Mouse (Mus musculus) thymus, adult 2 months (tissue): Measurements from ENCODE around the gene Mb. TPM values are rescaled to one million over a fixed set of nuclear protein-coding genes. Genes with fewer than 3 reads are reported as not detected.

Experiments
- DNase-seq: peaks from one replicate; pipeline ENCODE4 v3.0.0; 2021
- H3K27ac ChIP-seq: fragments of 200-500 bp; 2 replicates; pipeline ENCODE4 v1.5.1; 2012; ENCODE audit warnings: low read length, control low read depth; ENCODE audit not compliant: control insufficient read depth, insufficient read depth
- H3K27me3 ChIP-seq: fragments of 200-500 bp; 2 replicates; pipeline ENCODE4 v1.6.1; 2012; ENCODE audit warnings: mild to moderate bottlenecking, low read length, moderate library complexity, mixed read lengths; ENCODE audit not compliant: control insufficient read depth, insufficient read depth
- H3K36me3 ChIP-seq: fragments of 200-500 bp; 2 replicates; pipeline ENCODE4 v1.6.1; 2012; ENCODE audit warnings: mild to moderate bottlenecking, low read length, moderate library complexity; ENCODE audit not compliant: control insufficient read depth, insufficient read depth
- H3K4me1 ChIP-seq: fragments of 200-500 bp; replicated peaks from 2 replicates; pipeline ENCODE4 v1.6.1; 2012; ENCODE audit warnings: low read length; ENCODE audit not compliant: control insufficient read depth, insufficient read depth
- H3K4me3 ChIP-seq: fragments of 200-500 bp; 2 replicates; pipeline ENCODE4 v1.5.1; 2012; ENCODE audit warnings: mild to moderate bottlenecking, low read length, control low read depth, moderate library complexity; ENCODE audit not compliant: control insufficient read depth, insufficient read depth
- CTCF ChIP-seq: fragments of 200-500 bp; IDR thresholded peaks from 2 replicates; pipeline ENCODE4 v1.5.1; 2012; ENCODE audit warnings: mild to moderate bottlenecking, control low read depth, low read length, moderate library complexity, borderline replicate concordance; ENCODE audit not compliant: control insufficient read depth, poor library complexity, insufficient read depth; ENCODE audit errors: extremely low read depth
- POLR2A ChIP-seq: fragments of 200-500 bp; IDR thresholded peaks from 2 replicates; pipeline ENCODE4 v1.6.1; 2012; ENCODE audit warnings: mild to moderate bottlenecking, low read length, control low read depth, moderate library complexity; ENCODE audit not compliant: control insufficient read depth, poor library complexity, insufficient read depth; ENCODE audit errors: extremely low read depth
- WGBS: fragments of 180-500 bp; shearing (Covaris S2); methylation state at CpG from one replicate; pipeline ENCODE4 v1.1.7; 2018; 5-methylcytosine and 5-hydroxymethylcytosine counted together
- polyA plus RNA-seq: library from polyadenylated mRNA; depleted of rRNA; stranded (reverse); fragments of >200 nt; gene quantifications from 2 replicates; pipeline ENCODE4 v1.2.3, GENCODE M21; 2012

Gene Mb
- polyA plus RNA-seq, 1 experiment = 591 TPM

DNA sequence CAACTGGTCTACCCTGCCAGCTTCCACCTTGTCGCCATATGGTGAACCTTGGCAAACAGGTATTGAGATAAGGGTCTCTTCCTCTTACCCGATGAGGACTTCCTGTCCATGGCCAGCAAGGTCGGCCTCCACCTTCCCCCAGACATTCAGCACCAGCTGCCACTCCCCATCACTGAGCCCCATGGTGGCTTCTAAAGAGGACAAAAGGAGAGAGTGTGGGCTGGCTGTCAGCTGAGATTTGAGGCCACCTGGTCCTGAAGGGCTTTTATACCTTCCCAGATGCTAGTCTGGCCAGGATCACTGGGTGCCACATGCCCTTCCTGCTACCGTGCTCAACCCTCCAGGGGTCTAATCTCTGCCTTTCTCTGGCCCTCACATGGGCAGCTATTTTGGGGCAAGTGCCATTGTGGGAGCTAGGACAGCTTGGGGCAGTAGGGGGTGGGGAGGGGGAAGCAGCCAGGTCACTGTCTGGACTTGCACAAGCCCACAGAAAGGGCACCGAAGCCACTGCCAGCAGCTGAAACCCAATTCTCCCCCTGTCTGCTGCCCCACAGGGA is 28.0 kb downstream of the Mb start:
- Histone ChIP-seq H3K27ac (no peak overlapping the region), H3K36me3 (no peaks in the 10 kb centered on the region), H3K4me1 (no peaks in the 10 kb centered on the region), H3K4me3 (no peak overlapping the region), H3K27me3 (no peaks in the 10 kb centered on the region)
- DNase-seq = no peak
- 50% methylated on average over 5 of the region's 5 CpGs for WGBS
- TF ChIP-seq CTCF = no peak
- no peak for TF ChIP-seq POLR2A

- H3K27ac ChIP-seq = no peak overlapping the region
- no peaks in the 10 kb centered on the region for H3K4me1 ChIP-seq
- DNase-seq = no peak
- H3K36me3 ChIP-seq = no peaks in the 10 kb centered on the region
- no peak overlapping the region for H3K4me3 ChIP-seq
- 94% methylated on average over 4 of the region's 4 CpGs for WGBS
- H3K27me3 ChIP-seq = no peaks in the 10 kb centered on the region
- TF ChIP-seq POLR2A (no peak), CTCF (no peak)
Observed at GRCm38 (mm10) chr15:77021851-77022250, 28.6 kb downstream of the Mb start.

GRCm38 (mm10) chr15:77021056-77021455 is 29.4 kb downstream of the Mb start:
- no peaks in the 10 kb centered on the region for H3K36me3 ChIP-seq
- no peak for DNase-seq
- no peak overlapping the region for H3K4me3 ChIP-seq
- no peaks in the 10 kb centered on the region for H3K4me1 ChIP-seq
- WGBS = 95% methylated on average over 3 of the region's 3 CpGs
- TF ChIP-seq POLR2A (no peak), CTCF (no peak)
- H3K27me3 ChIP-seq = no peaks in the 10 kb centered on the region
- H3K27ac ChIP-seq = no peak overlapping the region

GRCm38 (mm10) chr15:77020136-77020535 is 30.3 kb downstream of the Mb start:
- H3K27ac ChIP-seq = no peak overlapping the region
- H3K4me1 ChIP-seq = no peaks in the 10 kb centered on the region

GRCm38 (mm10) chr15:77019533-77019932 is 30.9 kb downstream of the Mb start:
- 91% methylated on average over 7 of the region's 7 CpGs for WGBS
- H3K4me3 ChIP-seq = no peak overlapping the region
- TF ChIP-seq CTCF (no peak), POLR2A (no peak)
- H3K36me3 ChIP-seq = no peaks in the 10 kb centered on the region
- no peaks in the 10 kb centered on the region for H3K4me1 ChIP-seq
- H3K27me3 ChIP-seq = no peaks in the 10 kb centered on the region
- DNase-seq = no peak
- H3K27ac ChIP-seq = no peak overlapping the region

More at GRCm38 (mm10) chr15:77020136-77020535, 30.3 kb downstream of the Mb start:
- Histone ChIP-seq H3K36me3 (no peaks in the 10 kb centered on the region), H3K27me3 (no peaks in the 10 kb centered on the region), H3K4me3 (no peak overlapping the region)
- TF ChIP-seq CTCF = no peak
- no peak for TF ChIP-seq POLR2A
- no peak for DNase-seq
- 94% methylated on average over 4 of the region's 4 CpGs for WGBS

DNA sequence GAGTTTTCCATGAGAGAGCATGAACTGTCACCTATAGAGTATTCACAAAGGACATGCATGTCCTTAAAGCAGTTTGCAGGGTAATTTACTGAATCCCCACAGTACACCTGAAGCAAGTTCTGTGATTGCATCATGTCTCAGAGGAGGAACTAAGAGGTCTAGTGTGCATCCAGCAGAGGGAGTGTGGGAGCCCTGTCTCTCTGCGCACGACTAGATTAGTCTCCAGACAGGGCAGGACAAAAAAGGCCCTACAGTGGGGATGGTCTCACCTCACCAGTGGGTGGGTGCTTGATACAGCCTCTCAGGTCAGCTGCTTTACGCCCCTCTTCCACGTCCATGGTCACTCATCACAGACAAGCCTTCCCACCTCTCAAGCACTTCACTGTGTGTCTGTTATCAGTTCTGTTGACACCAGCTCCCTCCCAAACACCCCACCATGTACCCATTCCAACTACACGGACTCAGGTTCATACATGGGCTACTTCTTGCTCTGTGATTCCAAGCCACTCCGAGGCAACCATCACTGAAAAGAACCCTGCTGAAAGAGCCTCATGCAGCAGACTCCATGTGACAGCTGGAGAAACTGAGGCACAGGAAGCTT is 31.6 kb downstream of the Mb start:
- TF ChIP-seq POLR2A (no peak), CTCF (no peak)
- 55% methylated on average over 6 of the region's 6 CpGs for WGBS
- Histone ChIP-seq H3K27me3 (no peaks in the 10 kb centered on the region), H3K4me3 (no peak overlapping the region), H3K27ac (no peak overlapping the region), H3K4me1 (no peaks in the 10 kb centered on the region), H3K36me3 (no peaks in the 10 kb centered on the region)
- no peak for DNase-seq

DNA sequence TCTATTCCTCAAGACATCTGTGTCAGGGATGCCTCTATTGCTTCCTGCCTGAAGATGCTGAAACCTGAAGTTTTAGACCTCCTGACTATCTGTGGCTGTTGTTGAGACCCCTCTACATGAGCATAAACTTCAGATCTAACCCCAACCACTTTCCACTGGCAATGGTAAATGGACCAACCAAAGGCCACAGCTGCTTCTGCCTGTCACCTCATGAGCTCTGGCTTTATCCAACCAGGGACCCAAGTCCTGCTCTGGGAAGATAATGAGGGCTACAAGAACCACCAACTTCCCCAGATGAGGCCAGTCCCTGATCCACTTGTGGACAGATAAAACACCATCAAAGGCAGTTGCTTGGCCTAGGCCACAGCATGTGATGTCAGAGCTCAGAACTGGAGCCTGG is 32.6 kb downstream of the Mb start:
- H3K36me3 ChIP-seq = no peaks in the 10 kb centered on the region
- H3K4me3 ChIP-seq = no peak overlapping the region
- H3K27ac ChIP-seq = no peak overlapping the region
- TF ChIP-seq POLR2A = no peak
- TF ChIP-seq CTCF = no peak
- no peaks in the 10 kb centered on the region for H3K4me1 ChIP-seq
- DNase-seq = no peak
- H3K27me3 ChIP-seq = no peaks in the 10 kb centered on the region
